Mouse (Mus musculus): ENCODE results near the gene Arl5a. TPM values are rescaled to one million over a fixed set of nuclear protein-coding genes. Genes with fewer than 3 reads are reported as not detected.

The Arl5a gene
- polyA plus RNA-seq, 1 experiment = 36.8 TPM

DNA sequence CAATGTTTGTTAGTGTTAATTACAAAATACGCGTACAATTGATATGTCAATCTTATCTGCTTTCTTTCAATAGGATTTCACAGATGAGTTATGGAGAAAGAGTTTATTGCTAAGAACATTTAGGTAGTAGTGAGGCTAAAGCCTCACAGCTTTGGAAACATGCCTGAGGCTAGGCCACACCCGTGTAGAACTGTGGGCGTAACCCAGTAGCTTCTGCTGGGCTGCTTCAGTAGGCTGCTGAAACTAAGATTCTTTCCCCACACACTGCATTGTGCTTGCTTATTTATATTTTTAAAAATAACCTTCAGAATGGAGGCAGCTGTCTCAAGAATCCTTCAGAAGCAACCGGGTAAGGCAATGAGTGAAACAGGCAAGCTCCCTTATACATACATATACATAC is 30.2 kb downstream of the Arl5a start:
- Histone ChIP-seq H3K27ac (replicated peaks; ENCODE audit: low read depth, low read length) (no peak overlapping the region), H3K4me1 (ENCODE audit: control insufficient read depth, insufficient read depth, insufficient read length, low read length) (no peaks in the 10 kb centered on the region), H3K4me3 (ENCODE audit: insufficient read depth, low read depth, low read length) (no peak overlapping the region)

DNA sequence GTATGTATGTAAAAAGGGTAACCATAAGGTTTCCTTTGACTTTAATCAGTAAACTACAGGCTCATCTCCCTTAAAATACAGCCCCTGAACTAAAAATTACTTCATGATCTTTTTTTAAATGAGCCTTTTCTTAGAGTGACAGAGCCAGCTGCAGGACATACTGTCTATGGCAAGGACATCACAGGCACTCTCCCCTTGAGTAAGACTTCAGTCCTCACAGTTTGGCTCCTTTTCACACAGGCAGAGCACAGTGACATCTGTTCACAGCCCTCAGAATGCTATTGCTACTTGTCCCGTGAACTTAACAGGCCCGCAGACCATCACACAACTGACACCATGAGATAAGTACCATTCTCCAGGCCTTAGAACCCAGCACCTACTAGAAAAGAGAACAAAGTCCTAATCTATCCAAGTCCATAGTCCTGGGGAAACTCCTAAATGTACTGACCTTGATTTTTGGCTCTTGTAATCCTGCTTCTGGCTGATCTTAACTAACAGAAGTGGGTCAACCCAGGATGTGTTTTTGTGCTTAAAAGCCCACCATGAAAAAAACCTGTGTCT is 34.2 kb downstream of the Arl5a start:
- H3K27ac ChIP-seq (replicated peaks; ENCODE audit: low read depth, low read length) = no peak overlapping the region
- H3K4me3 ChIP-seq (ENCODE audit: insufficient read depth, low read depth, low read length) = no peak overlapping the region
- H3K4me1 ChIP-seq (ENCODE audit: control insufficient read depth, insufficient read depth, insufficient read length, low read length) = no peaks in the 10 kb centered on the region

DNA sequence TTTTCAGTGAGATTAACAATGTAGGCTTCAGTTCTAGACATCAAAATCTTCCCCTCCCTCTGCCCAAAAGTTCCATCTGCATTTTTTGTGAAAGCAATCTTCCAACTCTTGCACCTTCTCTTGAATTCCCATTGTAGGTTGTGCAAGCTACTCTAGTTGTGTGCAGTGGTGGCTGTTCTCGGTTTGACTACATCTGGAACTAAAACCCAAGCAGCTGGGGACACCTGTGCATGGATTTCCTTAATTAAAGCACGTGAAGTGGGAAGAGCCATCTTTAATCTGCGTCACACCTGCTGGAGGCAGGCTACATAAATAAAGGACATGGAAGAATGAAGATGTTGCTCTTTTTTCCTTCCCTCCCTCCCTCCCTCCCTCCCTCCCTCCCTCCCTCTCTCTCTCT is 34.7 kb downstream of the Arl5a start:
- Histone ChIP-seq H3K27ac (replicated peaks; ENCODE audit: low read depth, low read length) (no peak overlapping the region), H3K4me3 (ENCODE audit: insufficient read depth, low read depth, low read length) (no peak overlapping the region), H3K4me1 (ENCODE audit: control insufficient read depth, insufficient read depth, insufficient read length, low read length) (no peaks in the 10 kb centered on the region)

DNA sequence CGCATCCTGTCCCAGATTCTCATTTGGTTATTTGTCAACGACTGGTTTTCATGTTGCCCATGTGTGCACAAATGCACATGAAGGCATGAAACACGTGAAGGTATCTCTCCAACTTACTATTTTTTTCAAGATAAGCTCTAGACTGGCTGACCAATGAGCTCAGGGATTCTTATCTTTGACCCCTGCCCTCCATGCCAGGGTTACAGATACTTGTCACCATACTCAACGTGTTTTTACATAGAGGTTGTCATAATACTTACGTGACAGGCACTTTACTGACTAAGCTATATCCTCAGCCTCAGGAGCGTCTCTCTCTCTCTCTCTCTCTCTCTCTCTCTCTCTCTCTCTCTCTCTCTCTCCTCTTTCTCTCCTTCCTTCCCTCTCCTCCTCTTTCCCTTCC is 38.2 kb downstream of the Arl5a start:
- Histone ChIP-seq H3K4me1 (ENCODE audit: control insufficient read depth, insufficient read depth, insufficient read length, low read length) (no peaks in the 10 kb centered on the region), H3K27ac (replicated peaks; ENCODE audit: low read depth, low read length) (no peak overlapping the region), H3K4me3 (ENCODE audit: insufficient read depth, low read depth, low read length) (no peak overlapping the region)

DNA sequence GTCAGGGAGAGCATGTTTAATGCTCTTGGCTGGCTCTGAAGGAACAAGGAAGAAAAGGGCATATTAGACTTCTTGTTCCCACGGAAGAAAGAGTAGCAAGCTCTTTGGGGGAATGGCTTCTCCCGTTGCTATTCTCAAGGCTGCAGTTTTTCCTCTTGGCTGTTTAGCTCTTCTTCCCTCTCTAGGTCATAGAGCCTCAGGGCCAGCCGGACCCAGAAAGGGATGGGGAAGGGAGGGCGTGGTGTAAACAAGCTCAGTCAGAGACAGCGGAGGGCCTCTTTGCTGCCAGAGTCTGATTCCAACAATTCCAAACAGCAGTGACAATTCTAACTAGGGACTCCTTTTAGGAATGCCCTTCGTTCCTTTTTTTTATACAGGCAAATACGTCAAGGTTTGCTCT is 38.7 kb downstream of the Arl5a start:
- 0 out of 2 replicates have a peak overlapping the region, but pooled peaks have one; percentile 23 for H3K27ac ChIP-seq (replicated peaks; ENCODE audit: low read depth, low read length)
- no peak overlapping the region for H3K4me3 ChIP-seq (ENCODE audit: insufficient read depth, low read depth, low read length)
- no peaks in the 10 kb centered on the region for H3K4me1 ChIP-seq (ENCODE audit: control insufficient read depth, insufficient read depth, insufficient read length, low read length)

DNA sequence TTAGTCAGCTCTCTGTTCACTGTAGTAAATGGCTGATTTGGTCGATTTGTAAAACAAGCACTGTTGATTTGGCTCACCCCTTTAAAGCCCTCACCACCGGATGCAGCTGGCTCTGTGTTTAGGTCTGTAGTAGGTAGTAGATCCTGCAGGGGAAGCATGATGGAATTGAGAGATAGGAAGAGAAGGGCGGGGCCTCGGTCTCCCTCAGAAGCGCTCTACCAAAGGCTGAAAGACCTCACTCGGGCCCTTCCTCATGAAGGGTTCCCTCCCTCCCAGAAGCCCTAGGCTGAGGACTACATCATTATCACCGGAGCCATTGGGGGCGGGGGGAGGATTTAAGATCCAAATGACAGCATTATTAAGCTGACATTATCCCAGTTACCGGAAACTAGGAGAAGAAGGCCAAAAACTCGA is 45.8 kb downstream of the Arl5a start:
- Histone ChIP-seq H3K27ac (replicated peaks; ENCODE audit: low read depth, low read length) (no peak overlapping the region), H3K4me1 (ENCODE audit: control insufficient read depth, insufficient read depth, insufficient read length, low read length) (peaks cover 4% of the 10 kb centered on the region; the same call in 1 of the 2 replicates), H3K4me3 (ENCODE audit: insufficient read depth, low read depth, low read length) (peak overlapping the region; percentile 46; the same call in 1 of the 2 replicates)

DNA sequence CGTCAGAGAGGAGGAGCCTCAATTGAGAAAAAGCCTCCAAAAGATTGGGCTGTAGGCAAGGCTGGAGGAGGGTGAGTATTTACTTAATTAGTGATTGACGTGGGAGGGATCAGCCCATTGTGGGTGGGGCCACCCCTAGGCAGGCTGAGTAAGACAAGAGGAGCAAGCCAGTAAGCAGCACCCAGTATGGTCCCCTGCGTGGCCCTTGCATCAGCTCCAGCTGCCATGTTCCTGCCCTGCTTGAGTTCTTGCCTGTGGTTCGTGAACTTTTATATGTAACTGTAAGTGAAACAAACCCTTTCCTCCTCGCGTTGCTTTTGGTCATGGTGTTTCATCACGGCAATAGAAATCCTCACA is 46.3 kb downstream of the Arl5a start, which contains the start of gene Neb:
Gene Neb (minus strand): TSS at position 27 of the 357 bp plus-strand sequence.
- Histone ChIP-seq H3K27ac (replicated peaks; ENCODE audit: low read depth, low read length) (no peak within 1 kb of the TSS), H3K4me1 (ENCODE audit: control insufficient read depth, insufficient read depth, insufficient read length, low read length) (peaks cover 4% of the 10 kb centered on the region; the same call in 1 of the 2 replicates), H3K4me3 (ENCODE audit: insufficient read depth, low read depth, low read length) (peak within 1 kb of the TSS; percentile 46)

DNA sequence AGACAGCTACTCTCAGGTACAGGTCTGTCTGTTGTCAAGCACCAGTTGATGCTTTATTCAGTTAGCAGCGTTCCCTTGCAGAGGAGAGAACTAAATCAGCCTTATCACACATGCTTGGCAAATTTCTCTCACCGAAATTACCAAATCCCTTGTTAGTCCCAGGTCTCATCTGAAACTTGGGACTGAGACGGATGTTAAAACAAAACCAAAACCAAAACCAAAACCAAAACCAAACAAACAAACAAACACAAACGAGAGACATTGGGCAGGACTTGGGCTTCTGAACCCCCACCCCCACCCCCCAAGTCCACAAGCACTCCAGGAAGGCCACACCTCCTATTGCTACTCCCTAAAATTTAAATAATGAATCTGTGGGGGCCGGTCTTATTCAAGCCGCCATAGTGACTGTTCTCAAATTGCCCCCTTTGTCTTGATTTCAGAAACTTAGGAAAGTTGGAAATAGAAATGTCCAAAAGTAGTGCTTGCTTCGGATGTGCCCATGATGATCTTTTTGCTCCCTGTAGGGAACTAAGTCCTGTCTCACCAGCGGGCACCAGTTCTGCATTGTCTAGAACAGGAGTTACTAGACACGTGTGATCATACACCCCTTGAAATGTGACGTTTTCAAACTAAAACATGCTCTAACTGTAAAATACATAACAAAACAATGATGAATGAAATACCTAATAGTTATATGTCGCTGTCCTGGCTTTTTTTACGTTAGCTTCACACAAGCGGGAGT is 46.8 kb downstream of the Arl5a start:
- peak overlapping the region; percentile 46 for H3K4me3 ChIP-seq (ENCODE audit: insufficient read depth, low read depth, low read length)
- no peak overlapping the region for H3K27ac ChIP-seq (replicated peaks; ENCODE audit: low read depth, low read length)
- peaks cover 4% of the 10 kb centered on the region; the same call in 1 of the 2 replicates for H3K4me1 ChIP-seq (ENCODE audit: control insufficient read depth, insufficient read depth, insufficient read length, low read length)

DNA sequence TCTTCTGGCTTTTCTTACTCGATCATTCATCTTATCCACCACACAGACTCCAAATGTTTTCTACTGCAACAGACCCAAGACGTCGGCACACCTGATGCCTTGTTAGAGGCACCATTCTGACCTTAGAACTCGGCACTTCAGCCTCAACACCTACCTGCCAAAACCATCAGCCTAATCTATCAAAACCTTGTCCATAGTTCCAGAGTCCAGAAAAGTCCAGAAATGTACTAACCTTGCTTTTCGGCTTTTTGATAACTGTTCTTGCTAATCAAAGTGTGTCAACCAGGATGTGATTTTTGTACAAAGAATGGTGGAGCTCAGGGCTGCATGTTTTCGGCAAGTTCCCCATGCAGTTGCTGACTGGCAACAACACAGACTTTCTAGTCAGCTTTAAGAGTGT is 50.0 kb downstream of the Arl5a start:
- no peak overlapping the region for H3K27ac ChIP-seq (replicated peaks; ENCODE audit: low read depth, low read length)
- H3K4me1 ChIP-seq (ENCODE audit: control insufficient read depth, insufficient read depth, insufficient read length, low read length) = peaks cover 4% of the 10 kb centered on the region; the same call in 1 of the 2 replicates
- no peak overlapping the region for H3K4me3 ChIP-seq (ENCODE audit: insufficient read depth, low read depth, low read length)

DNA sequence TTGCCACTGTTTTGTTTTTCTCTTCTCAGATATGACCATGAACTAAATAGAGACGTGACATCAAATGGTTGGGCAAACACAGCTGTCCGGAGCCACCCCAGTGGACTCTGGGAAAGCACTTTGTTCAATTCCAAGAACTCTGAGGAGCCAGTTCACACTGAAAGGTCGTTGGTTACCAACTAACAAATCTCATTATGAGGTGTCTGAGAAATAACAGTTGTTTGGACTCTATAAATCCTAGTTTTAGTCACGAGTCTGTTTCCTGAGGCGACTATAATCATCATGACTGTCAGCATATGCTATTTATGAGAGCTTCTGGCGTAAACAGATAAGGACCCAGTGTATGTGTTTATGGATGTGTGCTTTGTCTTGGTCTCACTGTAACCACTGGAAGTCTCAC is 52.2 kb downstream of the Arl5a start:
- Histone ChIP-seq H3K27ac (replicated peaks; ENCODE audit: low read depth, low read length) (no peak overlapping the region), H3K4me3 (ENCODE audit: insufficient read depth, low read depth, low read length) (no peak overlapping the region)

DNA sequence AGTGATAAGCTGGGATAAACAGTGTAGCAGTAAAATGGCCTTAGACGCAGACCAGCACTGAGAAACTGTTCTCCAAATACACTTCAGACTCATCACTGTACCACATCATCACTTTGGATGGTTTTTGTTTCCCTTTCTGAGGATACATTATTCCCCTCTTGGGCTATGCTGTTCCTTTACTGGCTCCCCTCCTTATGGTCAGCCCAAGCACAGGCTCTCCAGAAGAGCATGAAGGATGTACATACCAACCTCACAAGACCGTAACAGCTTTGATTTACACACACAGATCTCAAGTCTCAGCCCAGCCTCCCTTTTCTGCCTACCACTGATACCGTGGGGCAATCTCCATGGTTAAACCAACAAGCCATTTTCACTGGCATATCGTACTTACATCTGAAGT is 52.6 kb downstream of the Arl5a start:
- H3K4me3 ChIP-seq (ENCODE audit: insufficient read depth, low read depth, low read length) = no peak overlapping the region
- H3K27ac ChIP-seq (replicated peaks; ENCODE audit: low read depth, low read length) = no peak overlapping the region
- no peaks in the 10 kb centered on the region for H3K4me1 ChIP-seq (ENCODE audit: control insufficient read depth, insufficient read depth, insufficient read length, low read length)

More for the DNA sequence above, 52.2 kb downstream of the Arl5a start:
- H3K4me1 ChIP-seq (ENCODE audit: control insufficient read depth, insufficient read depth, insufficient read length, low read length) = no peaks in the 10 kb centered on the region

DNA sequence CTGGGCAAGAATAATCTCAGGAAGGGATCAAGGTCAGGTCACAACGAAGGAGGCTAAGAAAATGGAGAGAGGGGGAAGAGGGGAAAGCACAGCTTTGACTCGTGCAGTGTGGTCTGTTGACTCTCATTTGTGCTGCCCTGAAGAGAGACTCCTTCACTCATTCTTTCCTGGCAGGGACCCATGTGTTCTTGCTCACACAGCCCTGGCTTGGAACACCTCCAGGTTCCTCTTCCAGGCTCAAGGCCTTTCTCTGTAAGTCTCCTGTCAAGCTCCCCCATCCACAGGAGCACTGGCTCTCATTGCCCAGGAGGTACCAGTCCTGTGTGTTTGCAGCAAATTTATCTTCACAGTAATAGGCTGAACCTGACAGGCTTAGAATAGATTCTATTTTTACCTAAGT is 53.6 kb downstream of the Arl5a start:
- no peak overlapping the region for H3K4me3 ChIP-seq (ENCODE audit: insufficient read depth, low read depth, low read length)
- H3K27ac ChIP-seq (replicated peaks; ENCODE audit: low read depth, low read length) = no peak overlapping the region
- H3K4me1 ChIP-seq (ENCODE audit: control insufficient read depth, insufficient read depth, insufficient read length, low read length) = no peaks in the 10 kb centered on the region

DNA sequence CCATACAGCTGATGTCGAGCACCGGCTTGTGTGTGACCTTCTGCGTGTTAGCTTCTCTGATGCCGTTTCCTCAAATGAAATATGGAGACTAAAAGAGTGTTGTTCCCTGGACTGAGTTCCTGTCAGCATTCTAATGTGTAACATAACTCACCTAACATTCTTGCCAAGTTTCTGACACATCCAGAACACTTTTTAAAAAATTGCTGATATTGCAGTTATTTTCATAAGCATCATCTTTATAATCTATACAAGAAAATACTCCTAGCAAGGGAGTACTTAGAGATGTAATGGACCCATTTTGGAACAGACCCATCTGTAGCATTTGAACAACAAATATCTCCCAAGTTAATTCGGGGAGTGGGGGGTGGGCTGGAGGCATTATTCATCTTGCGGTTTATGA is 55.1 kb downstream of the Arl5a start:
- no peak overlapping the region for H3K27ac ChIP-seq (replicated peaks; ENCODE audit: low read depth, low read length)
- no peak overlapping the region for H3K4me3 ChIP-seq (ENCODE audit: insufficient read depth, low read depth, low read length)
- H3K4me1 ChIP-seq (ENCODE audit: control insufficient read depth, insufficient read depth, insufficient read length, low read length) = no peaks in the 10 kb centered on the region

DNA sequence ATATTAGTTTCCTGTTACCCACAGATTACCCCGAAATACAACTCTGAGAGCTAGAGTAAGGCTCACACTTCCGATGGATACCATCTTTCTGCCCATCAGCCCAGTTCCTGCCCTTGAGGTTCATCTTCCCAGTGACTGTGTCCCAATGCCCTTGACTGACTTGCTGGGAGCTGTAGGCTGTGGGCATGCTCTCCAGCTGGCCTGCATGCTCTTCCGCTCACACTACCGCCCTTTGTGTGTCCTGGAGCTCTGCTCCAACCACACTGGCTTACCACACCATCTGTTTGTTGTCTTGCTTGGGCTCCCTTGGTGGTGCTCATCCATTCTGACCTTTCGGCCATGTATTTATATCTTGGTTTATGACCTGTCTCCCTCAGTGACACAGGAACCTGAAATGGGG is 57.0 kb downstream of the Arl5a start:
- Histone ChIP-seq H3K4me1 (ENCODE audit: control insufficient read depth, insufficient read depth, insufficient read length, low read length) (no peaks in the 10 kb centered on the region), H3K27ac (replicated peaks; ENCODE audit: low read depth, low read length) (no peak overlapping the region), H3K4me3 (ENCODE audit: insufficient read depth, low read depth, low read length) (no peak overlapping the region)

DNA sequence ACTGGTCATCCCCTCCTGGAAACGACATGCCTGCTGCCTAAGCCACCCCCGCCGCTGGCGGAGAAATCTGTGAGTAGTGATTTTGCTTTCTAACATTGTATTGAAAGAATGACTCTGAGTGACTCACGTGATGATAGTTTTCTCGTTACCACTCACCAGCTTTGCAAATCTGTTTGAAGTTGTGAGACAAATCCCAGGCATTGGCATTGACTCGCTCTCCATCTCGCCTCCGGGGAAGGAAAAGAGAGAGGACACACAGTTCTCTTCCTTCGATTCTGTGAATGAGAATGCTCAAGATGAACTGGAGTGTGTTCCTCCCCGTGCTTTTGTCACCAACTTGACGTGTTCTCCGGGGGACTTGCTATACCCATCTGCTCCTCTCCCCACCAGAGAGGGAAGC is 57.5 kb downstream of the Arl5a start:
- Histone ChIP-seq H3K4me3 (ENCODE audit: insufficient read depth, low read depth, low read length) (no peak overlapping the region), H3K27ac (replicated peaks; ENCODE audit: low read depth, low read length) (no peak overlapping the region), H3K4me1 (ENCODE audit: control insufficient read depth, insufficient read depth, insufficient read length, low read length) (no peaks in the 10 kb centered on the region)

DNA sequence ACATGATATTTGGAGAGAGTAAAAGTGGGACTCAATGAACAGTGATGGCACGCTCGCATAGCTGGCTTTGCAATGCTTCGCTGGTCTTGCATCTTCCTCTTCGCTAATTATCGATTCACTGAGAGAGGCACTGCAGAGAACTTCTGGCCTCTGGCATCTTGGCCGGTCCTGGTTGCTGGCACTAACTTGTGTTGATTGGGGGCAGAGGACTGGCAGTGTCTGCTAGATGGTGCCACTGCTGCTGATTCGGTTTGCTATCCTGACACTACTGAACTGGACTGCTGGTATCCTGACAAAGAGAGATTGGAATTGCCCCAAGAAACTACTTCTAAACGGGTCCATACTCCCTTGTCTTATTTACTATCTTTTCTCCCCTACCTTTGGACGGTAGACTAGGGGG is 63.6 kb downstream of the Arl5a start:
- Histone ChIP-seq H3K4me1 (ENCODE audit: control insufficient read depth, insufficient read depth, insufficient read length, low read length) (no peaks in the 10 kb centered on the region), H3K4me3 (ENCODE audit: insufficient read depth, low read depth, low read length) (no peak overlapping the region), H3K27ac (replicated peaks; ENCODE audit: low read depth, low read length) (no peak overlapping the region)

Data from brown adipose tissue, adult 24 weeks (tissue).